Mouse (Mus musculus) 3134 (cell line): ENCODE measurements around the gene Gosr2.

ENCODE experiments used
- DNase-seq: peaks from one replicate; pipeline ENCODE4 v3.0.0-alpha.2; 2011; ENCODE audit warnings: low spot score; ENCODE audit not compliant: insufficient read length; ENCODE audit errors: extremely low read depth

Gosr2 gene

DNA sequence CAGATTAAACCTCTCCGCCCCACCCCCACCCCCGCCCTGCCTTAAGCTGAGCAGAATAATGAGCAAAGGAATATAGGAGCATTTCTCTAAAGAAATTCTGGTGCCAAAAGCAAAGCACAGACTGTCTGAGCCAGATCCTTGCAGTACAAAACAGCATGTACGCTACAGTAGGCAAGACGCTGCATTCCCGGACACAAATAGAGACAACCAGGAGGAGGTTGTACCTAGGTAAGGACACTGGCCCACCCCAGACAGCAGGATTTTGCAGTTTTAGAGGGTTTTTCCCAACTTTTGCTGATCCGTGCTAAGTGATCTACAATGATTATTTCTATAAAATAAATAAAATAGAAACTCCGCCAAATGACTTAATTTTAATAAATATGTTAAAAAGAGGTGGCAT lies 49.0 kb downstream of the Gosr2 start:
- no peak for DNase-seq

GRCm38 (mm10) chr11:103647921-103648620 lies 49.6 kb downstream of the Gosr2 start:
- no peak for DNase-seq

DNA sequence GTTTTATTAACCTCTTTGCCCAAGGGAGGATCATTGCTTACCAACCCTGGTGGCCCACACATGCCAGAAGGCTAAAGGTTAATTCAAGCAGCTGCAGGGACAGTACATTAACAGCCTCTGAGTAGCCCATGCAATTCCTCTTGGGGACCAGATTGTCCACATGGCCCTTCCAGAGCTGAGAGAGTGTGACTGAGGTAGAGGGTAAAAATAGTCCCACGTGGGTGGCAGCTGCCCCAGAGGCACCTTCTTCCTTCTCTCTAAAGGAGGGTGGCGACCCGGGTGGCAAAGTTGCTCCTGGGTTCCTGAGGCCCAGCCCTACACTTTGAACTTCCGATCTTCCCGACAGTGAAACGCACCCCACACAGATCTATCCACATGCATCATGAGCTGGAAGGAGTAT lies 51.4 kb downstream of the Gosr2 start:
- no peak for DNase-seq

GRCm38 (mm10) chr11:103645731-103646130 lies 52.0 kb downstream of the Gosr2 start:
- no peak for DNase-seq

- no peak for DNase-seq
Measured at GRCm38 (mm10) chr11:103643211-103643610, 54.5 kb downstream of the Gosr2 start.

DNA sequence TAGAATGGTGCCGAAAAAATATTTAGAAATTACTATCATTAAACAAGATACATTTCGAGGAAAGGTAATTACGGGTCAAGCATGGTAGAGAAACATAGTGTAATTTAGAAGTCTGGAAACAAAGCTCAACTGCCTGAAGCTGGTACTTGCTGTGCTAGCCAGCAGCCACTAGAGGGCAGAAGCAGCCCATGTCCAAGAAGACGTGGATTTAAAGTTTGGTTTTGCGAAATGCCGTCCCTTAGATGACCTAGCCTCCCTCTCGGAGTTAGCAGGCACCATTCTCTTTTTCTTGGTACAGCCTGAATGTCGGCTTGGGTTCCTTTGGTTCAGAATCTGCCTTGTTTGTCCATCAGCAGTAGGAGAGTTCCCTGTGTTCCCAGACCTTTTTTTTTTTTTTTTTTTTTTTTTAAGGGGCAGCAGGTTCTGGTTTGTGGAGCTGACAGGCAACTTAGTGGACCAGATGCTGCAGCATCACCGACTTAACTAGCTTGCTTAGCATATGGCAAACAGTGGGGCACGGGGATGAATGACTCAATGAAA lies 58.2 kb downstream of the Gosr2 start:
- no peak for DNase-seq

- DNase-seq: no peak
Measured at GRCm38 (mm10) chr11:103638790-103639189, 58.9 kb downstream of the Gosr2 start, which contains the start of gene Lyzl6. Gene Lyzl6, minus strand, starts transcription at chr11:103638890.

GRCm38 (mm10) chr11:103636261-103636660 lies 61.4 kb downstream of the Gosr2 start:
- DNase-seq: no peak

GRCm38 (mm10) chr11:103635481-103635880 lies 62.2 kb downstream of the Gosr2 start:
- DNase-seq: no peak

- no peak for DNase-seq
Measured at GRCm38 (mm10) chr11:103634806-103635205, 62.9 kb downstream of the Gosr2 start.

DNA sequence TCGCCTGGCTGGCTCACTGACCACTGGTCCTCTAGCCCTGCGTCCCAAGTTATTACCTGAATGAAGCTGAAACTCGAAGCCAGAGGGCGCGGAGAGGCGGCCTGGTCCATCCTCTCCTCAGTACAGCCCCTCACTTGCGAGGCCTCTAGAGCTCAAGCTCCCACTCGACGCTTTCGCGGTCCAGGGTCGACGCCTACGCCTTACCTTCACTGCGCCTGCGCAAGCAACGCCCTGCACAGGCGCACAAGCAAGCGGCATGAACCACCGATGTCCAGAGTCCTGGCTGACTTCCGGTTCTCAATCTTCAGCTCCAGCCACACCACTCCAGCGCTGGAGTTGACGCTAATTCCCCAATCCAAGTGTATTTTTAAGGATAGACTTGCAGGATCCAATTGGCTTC lies 70.2 kb downstream of the Gosr2 start:
- DNase-seq: no peak
